7 mouse cellular contexts compared by ENCODE assay signal in the genomic region with DNA sequence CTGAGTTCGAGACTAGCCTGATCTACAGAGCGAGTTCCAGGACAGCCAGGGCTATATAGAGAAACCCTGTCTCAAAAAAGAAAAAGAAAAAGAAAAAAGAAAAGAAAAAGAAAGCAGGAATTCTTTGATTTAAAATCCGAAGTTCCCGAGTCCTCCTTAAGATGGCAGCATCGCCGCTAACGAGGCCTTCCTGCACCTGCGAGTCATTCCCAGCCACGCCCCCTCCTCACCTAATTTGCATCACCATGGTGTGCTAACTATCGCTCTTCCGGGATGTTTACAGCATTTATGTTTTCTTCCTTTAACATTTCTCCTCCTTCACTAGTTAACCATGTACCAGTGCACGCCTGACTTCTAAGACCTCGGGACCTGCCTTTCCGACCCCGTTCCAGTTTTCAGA. TPM values are rescaled to one million over a fixed set of nuclear protein-coding genes. Genes with fewer than 3 reads are reported as not detected.
A peak's percentile ranks its signal among the peaks of the same experiment; 100 is the strongest.
DNase-seq lines count a peak whose midpoint lies in the region; ATAC-seq and TF ChIP-seq lines count a peak whose summit lies in the region.

No protein-coding gene starts in this region.

- H3K9ac ChIP-seq in liver, adult 2 months (ENCODE audit: low read depth, low read length), result no peak overlapping the region
- no peak overlapping the region for H3K9ac ChIP-seq in liver, embryonic 11.5 days (ENCODE audit: low read depth, low read length)
- H3K9ac ChIP-seq in forebrain, embryonic 13.5 days, result no peak overlapping the region

- no peaks in the 10 kb centered on the region; the same call in 1 of the 2 replicates for H3K79me2 ChIP-seq in liver, adult 2 months (ENCODE audit: control insufficient read depth, insufficient read depth, low read length)

- no peak for TF ChIP-seq POLR2A in liver, adult 2 months (IDR thresholded peaks at IDR 0.05; ENCODE audit: extremely low read depth, insufficient read depth, low read length)
- no peak for TF ChIP-seq POLR2A in olfactory bulb, adult 2 months (IDR thresholded peaks at IDR 0.05; ENCODE audit: insufficient read depth, low read depth, low read length)

- H3K4me3 ChIP-seq in liver, adult 2 months (ENCODE audit: insufficient read depth, low read depth, low read length), result no peak overlapping the region
- no peak overlapping the region for H3K4me3 ChIP-seq in liver, embryonic 11.5 days (ENCODE audit: low read depth, low read length)
- H3K4me3 ChIP-seq in forebrain, embryonic 13.5 days, result no peak overlapping the region
- no peak overlapping the region for H3K4me3 ChIP-seq in olfactory bulb, adult 2 months (ENCODE audit: insufficient read depth, low read depth, low read length)

- no peaks in the 10 kb centered on the region for H3K9me3 ChIP-seq in liver, embryonic 11.5 days (ENCODE audit: control insufficient read depth, low read length)
- H3K9me3 ChIP-seq in forebrain, embryonic 13.5 days (replicated peaks), result no peaks in the 10 kb centered on the region

- H3K27ac ChIP-seq in liver, adult 2 months (replicated peaks; ENCODE audit: insufficient read depth, low read depth, low read length), result no peak overlapping the region
- no peak overlapping the region for H3K27ac ChIP-seq in liver, embryonic 11.5 days (ENCODE audit: low read depth, low read length)
- H3K27ac ChIP-seq in forebrain, embryonic 13.5 days, result no peak overlapping the region
- no peak overlapping the region for H3K27ac ChIP-seq in olfactory bulb, adult 2 months (ENCODE audit: insufficient read depth, low read depth, low read length)

- no peak for DNase-seq in liver, adult 2 months (ENCODE audit: extremely low read depth, low read depth, low spot score)
- DNase-seq in liver, embryonic 11.5 days (ENCODE audit: low spot score), result no peak
- DNase-seq in NIH3T3 (ENCODE audit: low read depth), result peak; percentile 74
- peak; percentile 77 to 83 for DNase-seq in kidney, postnatal 4 days

- peaks cover 31% of the 10 kb centered on the region for H3K36me3 ChIP-seq in liver, adult 2 months (ENCODE audit: control insufficient read depth, insufficient read depth, low read length)
- peaks cover 30% of the 10 kb centered on the region for H3K36me3 ChIP-seq in liver, embryonic 11.5 days (ENCODE audit: control insufficient read depth, insufficient read depth, low read length)
- H3K36me3 ChIP-seq in forebrain, embryonic 13.5 days (ENCODE audit: poor library complexity, severe bottlenecking), result peaks cover 49% of the 10 kb centered on the region

- H3K27me3 ChIP-seq in liver, adult 2 months (ENCODE audit: control insufficient read depth, insufficient read depth, low read length), result no peaks in the 10 kb centered on the region
- H3K27me3 ChIP-seq in liver, embryonic 11.5 days (replicated peaks; ENCODE audit: control insufficient read depth, insufficient read depth, low read length), result no peaks in the 10 kb centered on the region
- no peaks in the 10 kb centered on the region for H3K27me3 ChIP-seq in forebrain, embryonic 13.5 days

- 71% methylated on average over 15 of the region's 15 CpGs for WGBS in liver, adult 2 months
- 54% methylated on average over 15 of the region's 15 CpGs for WGBS in liver, embryonic 11.5 days
- WGBS in forebrain, embryonic 13.5 days, result 26% methylated on average over 15 of the region's 15 CpGs
- WGBS in olfactory bulb, adult 2 months, result 28% methylated on average over 15 of the region's 15 CpGs

- no peaks in the 10 kb centered on the region for H3K4me1 ChIP-seq in liver, adult 2 months (ENCODE audit: control insufficient read depth, insufficient read depth, low read length)
- H3K4me1 ChIP-seq in liver, embryonic 11.5 days (replicated peaks; ENCODE audit: control insufficient read depth, insufficient read depth, low read length), result no peaks in the 10 kb centered on the region
- H3K4me1 ChIP-seq in forebrain, embryonic 13.5 days, result peaks cover 5% of the 10 kb centered on the region; the same call in 1 of the 2 replicates
- no peaks in the 10 kb centered on the region for H3K4me1 ChIP-seq in olfactory bulb, adult 2 months (ENCODE audit: control insufficient read depth, insufficient read depth, low read length)

- ATAC-seq in liver, embryonic 11.5 days (replicated peaks; ENCODE audit: low FRiP score), result no peak
- peak; percentile 75; the same call in 1 of the 2 replicates for ATAC-seq in forebrain, embryonic 13.5 days
- no peak for ATAC-seq in megakaryocyte-erythroid progenitor cell, adult 5-6 weeks (replicated peaks; ENCODE audit: low FRiP score, low TSS enrichment, poor library complexity, severe bottlenecking)

- peak; percentile 37; the same call in 1 of the 2 replicates for TF ChIP-seq CTCF in liver, adult 2 months (IDR thresholded peaks at IDR 0.05; ENCODE audit: low read depth, low read length)
- TF ChIP-seq CTCF in olfactory bulb, adult 2 months (IDR thresholded peaks at IDR 0.05; ENCODE audit: insufficient read depth, low read depth, low read length), result 0 out of 2 replicates have a peak, but pooled peaks have one; percentile 25

- no peak overlapping the region for H3K4me2 ChIP-seq in liver, embryonic 11.5 days
- peak overlapping the region; percentile 35 for H3K4me2 ChIP-seq in forebrain, embryonic 13.5 days

RNA-seq across cellular contexts. Expression of gene Ndufv3, which starts 9.4 kb away (rescaled TPM):
- 243 and 269 TPM in 2 replicates for total RNA-seq in liver, adult 2 months (2014; rRNA removed)
- 152 and 181 TPM in 2 replicates for polyA plus RNA-seq in liver, adult 2 months (2012; rRNA removed)
- polyA plus RNA-seq in liver, embryonic 11.5 days (2014; fragmentation: Nextera tagmentation; extraction: Ambion mirVana), result 331 and 352 TPM in 2 replicates
- 340 and 354 TPM in 2 replicates for polyA plus RNA-seq in forebrain, embryonic 13.5 days (2015; fragmentation: Nextera tagmentation; extraction: Ambion mirVana)
- not detected in 2 replicates for polyA plus RNA-seq in olfactory bulb, adult 2 months (2012; ENCODE audit: insufficient read depth, insufficient read length, low replicate concordance, missing spikeins)
- 142 and 209 TPM in 2 replicates for total RNA-seq in megakaryocyte-erythroid progenitor cell, adult 5-6 weeks (2014; fragmentation: Nextera tagmentation)
- total RNA-seq in megakaryocyte-erythroid progenitor cell, adult 5-6 weeks (2017), result 217 and 233 TPM in 2 replicates

RNA-seq across cellular contexts. Expression of gene Wdr4, which starts 9.5 kb away (rescaled TPM):
- 12.9 and 13.6 TPM in 2 replicates for total RNA-seq in liver, adult 2 months (2014; rRNA removed)
- polyA plus RNA-seq in liver, adult 2 months (2012; rRNA removed), result 19.0 and 27.8 TPM in 2 replicates
- 65.1 and 70.4 TPM in 2 replicates for polyA plus RNA-seq in liver, embryonic 11.5 days (2014; fragmentation: Nextera tagmentation; extraction: Ambion mirVana)
- polyA plus RNA-seq in forebrain, embryonic 13.5 days (2015; fragmentation: Nextera tagmentation; extraction: Ambion mirVana), result 37.9 and 43.6 TPM in 2 replicates
- not detected in 2 replicates for polyA plus RNA-seq in olfactory bulb, adult 2 months (2012; ENCODE audit: insufficient read depth, insufficient read length, low replicate concordance, missing spikeins)
- 38.3 and 47.6 TPM in 2 replicates for total RNA-seq in megakaryocyte-erythroid progenitor cell, adult 5-6 weeks (2014; fragmentation: Nextera tagmentation)
- total RNA-seq in megakaryocyte-erythroid progenitor cell, adult 5-6 weeks (2017), result 18.1 and 62.9 TPM in 2 replicates

RNA-seq across cellular contexts. Expression of gene Pknox1, which starts 35.2 kb away (rescaled TPM):
- total RNA-seq in liver, adult 2 months (2014; rRNA removed), result 10.3 and 14.0 TPM in 2 replicates
- polyA plus RNA-seq in liver, adult 2 months (2012; rRNA removed), result 10.7 and 15.5 TPM in 2 replicates
- 25.4 and 25.8 TPM in 2 replicates for polyA plus RNA-seq in liver, embryonic 11.5 days (2014; fragmentation: Nextera tagmentation; extraction: Ambion mirVana)
- 29.6 and 30.5 TPM in 2 replicates for polyA plus RNA-seq in forebrain, embryonic 13.5 days (2015; fragmentation: Nextera tagmentation; extraction: Ambion mirVana)
- polyA plus RNA-seq in olfactory bulb, adult 2 months (2012; ENCODE audit: insufficient read depth, insufficient read length, low replicate concordance, missing spikeins), result 75.7 TPM in 1 of 2 replicates, not detected in the other
- 18.5 and 35.2 TPM in 2 replicates for total RNA-seq in megakaryocyte-erythroid progenitor cell, adult 5-6 weeks (2014; fragmentation: Nextera tagmentation)
- total RNA-seq in megakaryocyte-erythroid progenitor cell, adult 5-6 weeks (2017), result 15.8 and 18.2 TPM in 2 replicates

Comparison
In these comparisons a context has a peak if more than half of its experiments do, and no peak if none do; other contexts are left out.
1. DNase-seq: peak in NIH3T3 (single experiment) and kidney, postnatal 4 days (2 of 2); none in liver, adult 2 months (single experiment) and liver, embryonic 11.5 days (single experiment).